Mouse (Mus musculus): ENCODE results near the gene Gpr84. TPM values are rescaled to one million over a fixed set of nuclear protein-coding genes. Genes with fewer than 3 reads are reported as not detected.

Gpr84 gene
- 0.13 and 0.15 TPM in 2 replicates for polyA plus RNA-seq (2012; ENCODE audit: low replicate concordance)

DNA sequence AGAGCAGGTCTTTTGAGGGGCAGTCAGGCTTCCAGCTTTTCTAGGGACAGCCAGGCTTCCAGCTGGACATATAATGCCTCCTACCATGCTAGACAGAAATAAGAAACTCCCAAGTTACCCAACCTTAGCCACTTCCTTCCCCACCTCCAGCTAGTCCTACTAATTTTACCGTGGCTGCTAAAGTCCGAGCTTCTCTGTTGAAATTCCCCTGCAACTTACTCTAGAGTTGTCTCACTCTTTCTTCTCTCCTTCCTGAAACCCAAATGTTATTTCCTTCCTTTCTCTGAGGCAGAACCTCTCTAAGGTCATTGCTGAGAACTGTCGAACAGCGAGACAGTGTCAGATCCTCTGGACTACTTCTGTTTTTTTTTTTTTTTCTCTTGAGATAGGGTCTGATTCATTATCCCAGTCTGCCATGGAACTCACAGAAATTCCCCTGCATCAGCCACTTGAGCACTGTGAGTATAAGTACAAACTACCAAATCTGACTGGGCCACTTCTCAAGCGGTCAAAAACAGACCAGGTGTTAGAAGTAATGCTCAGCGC is at the start of gene Gpr84:
Gene Gpr84, minus strand, starts transcription at position 248 of the 546 bp plus-strand sequence.

DNA sequence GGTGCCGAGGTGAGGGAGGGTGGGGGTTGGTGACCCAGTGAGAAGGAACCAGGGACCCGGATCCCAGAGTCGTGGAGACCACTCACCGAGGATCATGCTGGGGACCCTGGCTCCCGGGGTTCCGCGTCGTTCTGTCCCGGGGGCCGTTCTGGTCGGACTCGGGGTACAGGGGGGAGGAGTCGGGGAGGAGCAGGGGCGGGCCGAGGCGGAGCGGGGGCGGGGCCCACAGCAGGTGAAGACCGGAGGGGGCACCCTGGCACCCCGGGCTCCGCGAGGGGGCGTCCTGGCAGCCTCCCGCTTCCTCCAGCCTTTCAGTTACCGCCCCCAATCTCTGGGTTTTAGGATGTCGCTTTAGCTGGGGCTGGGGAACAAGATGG is 29.5 kb upstream of the Gpr84 start, which contains the start of gene Zfp385a:
Gene Zfp385a, minus strand, starts transcription at position 133 of the 377 bp plus-strand sequence.

DNA sequence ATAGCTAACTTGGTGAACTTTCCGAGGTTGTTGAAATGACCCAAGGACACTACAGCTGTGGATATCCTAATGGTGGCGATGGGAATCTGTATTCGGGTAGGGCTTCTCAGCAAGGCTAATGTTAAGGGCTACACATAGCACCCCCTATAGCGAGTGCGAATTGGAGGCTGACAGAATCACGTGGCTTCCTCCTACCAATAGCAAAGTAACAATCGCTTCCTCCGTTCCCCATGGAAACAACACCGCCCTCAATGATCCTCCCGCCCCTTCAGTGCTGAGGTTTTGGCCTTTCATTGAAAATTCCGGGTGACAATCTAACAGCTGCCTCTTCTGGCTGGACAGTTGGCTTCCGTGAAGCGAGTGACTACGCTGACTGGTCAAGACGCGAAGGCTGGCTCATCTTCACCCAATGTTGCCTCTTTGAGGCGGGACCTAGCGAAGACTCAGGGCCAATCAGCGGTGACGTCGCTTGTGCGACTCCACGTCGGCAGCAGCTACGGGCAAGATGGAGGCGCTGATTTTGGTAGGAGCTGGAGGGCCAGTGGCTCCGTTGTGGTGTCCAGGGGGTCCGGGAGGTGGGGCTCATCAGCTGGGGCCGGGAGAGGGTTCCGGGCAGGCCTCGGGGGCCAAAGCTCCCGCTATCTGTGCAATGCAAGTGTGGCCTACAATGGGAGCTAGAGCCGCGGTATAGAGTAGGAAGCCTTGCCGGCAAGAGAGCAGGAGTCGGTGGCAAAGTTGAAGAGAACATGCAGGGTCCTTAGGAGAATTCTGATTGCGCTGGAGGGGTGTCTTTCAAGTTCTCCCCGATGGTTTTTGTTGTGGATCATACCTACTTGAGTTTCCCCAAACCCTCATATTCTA is 37.8 kb downstream of the Gpr84 start, which contains the start of gene Copz1:
Gene Copz1, plus strand, starts transcription at position 296 of the 861 bp plus-strand sequence.

Other genes with a start within 250 kb of the Gpr84 start
- gene Smug1, start 143.5 kb downstream of the Gpr84 start, polyA plus RNA-seq (2012; ENCODE audit: low replicate concordance): 5.7 and 7.2 TPM in 2 replicates
- gene Cbx5, start 70.8 kb downstream of the Gpr84 start, polyA plus RNA-seq (2012; ENCODE audit: low replicate concordance): 1.2 and 3.2 TPM in 2 replicates
- 40.2 and 80.3 TPM in 2 replicates for gene Hnrnpa1, start 70.2 kb downstream of the Gpr84 start, polyA plus RNA-seq (2012; ENCODE audit: low replicate concordance)
- 24.0 and 33.2 TPM in 2 replicates for gene Nfe2, start 52.2 kb downstream of the Gpr84 start, polyA plus RNA-seq (2012; ENCODE audit: low replicate concordance)
- gene Copz1, start 37.9 kb downstream of the Gpr84 start, polyA plus RNA-seq (2012; ENCODE audit: low replicate concordance): 13.2 and 36.2 TPM in 2 replicates
- 180 and 361 TPM in 2 replicates for gene Zfp385a, start 29.5 kb upstream of the Gpr84 start, polyA plus RNA-seq (2012; ENCODE audit: low replicate concordance)
- gene Itga5, start 56.2 kb upstream of the Gpr84 start, polyA plus RNA-seq (2012; ENCODE audit: low replicate concordance): 5.0 and 8.0 TPM in 2 replicates
- gene Gtsf1, start 119.9 kb upstream of the Gpr84 start, polyA plus RNA-seq (2012; ENCODE audit: low replicate concordance): not detected in 2 replicates
- not detected in 2 replicates for gene Gtsf2, start 137.9 kb upstream of the Gpr84 start, polyA plus RNA-seq (2012; ENCODE audit: low replicate concordance)
- 24.4 and 46.7 TPM in 2 replicates for gene Nckap1l, start 143.2 kb upstream of the Gpr84 start, polyA plus RNA-seq (2012; ENCODE audit: low replicate concordance)
- gene Pde1b, start 192.4 kb upstream of the Gpr84 start, polyA plus RNA-seq (2012; ENCODE audit: low replicate concordance): 26.6 and 53.7 TPM in 2 replicates
- gene Ppp1r1a, start 227.4 kb upstream of the Gpr84 start, polyA plus RNA-seq (2012; ENCODE audit: low replicate concordance): 0.21 TPM in 1 of 2 replicates, not detected in the other

Measured in hematopoietic multipotent progenitor cell, adult 10-12 weeks (in vitro differentiated cells).